9 mouse cellular contexts compared by ENCODE assay signal in genomic region chr11:107794103-107794493, GRCm38 (mm10). TPM values are rescaled to one million over a fixed set of nuclear protein-coding genes. Genes with fewer than 3 reads are reported as not detected.
DNase-seq lines count a peak whose midpoint lies in the region; ATAC-seq lines count a peak whose summit lies in the region.
"Had no signal": no experiment of that assay in that cellular context is flagged by ENCODE, and none has a peak within 500 bp of the region (broad histone marks: within the 10 kb centered on the region; RNA-seq: fewer than 3 reads in every experiment).

No protein-coding gene starts in this region.

- no peak for DNase-seq in heart, postnatal 36 days
- peak; percentile 31 for DNase-seq in R1 (ENCODE audit: low read depth, low spot score)
- DNase-seq in kidney, postnatal 25 days: peak; percentile 27 to 46
- DNase-seq in gastrocnemius, postnatal 14 days: no peak
- DNase-seq in left cerebral cortex, postnatal 36 days (ENCODE audit: low spot score in 2 of 2): no peak

- no peak overlapping the region for H3K27ac ChIP-seq in heart, embryonic 11.5 days (ENCODE audit: low read depth, low read length)
- H3K27ac ChIP-seq in forebrain, embryonic 12.5 days: peak overlapping the region; percentile 94
- peak overlapping the region; percentile 98 for H3K27ac ChIP-seq in neural tube, embryonic 13.5 days (replicated peaks)

- peaks cover 7% of the 10 kb centered on the region for H3K4me1 ChIP-seq in heart, embryonic 11.5 days (ENCODE audit: control insufficient read depth, insufficient read depth, low read length)
- peaks cover 61% of the 10 kb centered on the region for H3K4me1 ChIP-seq in forebrain, embryonic 12.5 days
- peaks cover 71% of the 10 kb centered on the region for H3K4me1 ChIP-seq in neural tube, embryonic 13.5 days (replicated peaks)

- intact Hi-C loops in heart, postnatal 36 days (cut with DNase I): no loop called here
- intact Hi-C loops in gastrocnemius, postnatal 14 days (cut with DNase I; ENCODE audit: low total_unique reads): no loop called here
- intact Hi-C loops in left cerebral cortex, postnatal 36 days (cut with DNase I): no loop called here

- H3K4me3 ChIP-seq in heart, embryonic 11.5 days (ENCODE audit: low read depth, low read length): peak overlapping the region; percentile 58
- H3K4me3 ChIP-seq in forebrain, embryonic 12.5 days (replicated peaks): peak overlapping the region; percentile 84
- peak overlapping the region; percentile 70 for H3K4me3 ChIP-seq in neural tube, embryonic 13.5 days

- H3K9me3 ChIP-seq in heart, embryonic 11.5 days (replicated peaks; ENCODE audit: control insufficient read depth, low read length): no peaks in the 10 kb centered on the region
- no peaks in the 10 kb centered on the region for H3K9me3 ChIP-seq in forebrain, embryonic 12.5 days
- H3K9me3 ChIP-seq in neural tube, embryonic 13.5 days: no peaks in the 10 kb centered on the region

- no peaks in the 10 kb centered on the region for H3K36me3 ChIP-seq in heart, embryonic 11.5 days (ENCODE audit: control insufficient read depth, insufficient read depth, low read length)
- H3K36me3 ChIP-seq in forebrain, embryonic 12.5 days (replicated peaks): peaks cover 11% of the 10 kb centered on the region
- H3K36me3 ChIP-seq in neural tube, embryonic 13.5 days: peaks cover 10% of the 10 kb centered on the region

- under 1% methylated on average over 36 of the region's 41 CpGs for WGBS in heart, embryonic 11.5 days (ENCODE audit: insufficient replicate concordance)
- under 1% methylated on average over 31 of the region's 41 CpGs for WGBS in forebrain, embryonic 12.5 days
- under 1% methylated on average over 40 of the region's 41 CpGs for WGBS in neural tube, embryonic 13.5 days

- H3K9ac ChIP-seq in heart, embryonic 11.5 days (ENCODE audit: low read depth, low read length): no peak overlapping the region
- H3K9ac ChIP-seq in forebrain, embryonic 12.5 days: peak overlapping the region; percentile 85
- peak overlapping the region; percentile 97 for H3K9ac ChIP-seq in neural tube, embryonic 13.5 days

- peaks cover 94% of the 10 kb centered on the region for H3K27me3 ChIP-seq in heart, embryonic 11.5 days (ENCODE audit: control insufficient read depth, insufficient read depth, low read length)
- peaks cover 30% of the 10 kb centered on the region for H3K27me3 ChIP-seq in forebrain, embryonic 12.5 days
- peaks cover 15% of the 10 kb centered on the region; the same call in 1 of the 2 replicates for H3K27me3 ChIP-seq in neural tube, embryonic 13.5 days

- peak overlapping the region; percentile 95 for H3K4me2 ChIP-seq in heart, embryonic 11.5 days
- H3K4me2 ChIP-seq in forebrain, embryonic 12.5 days: peak overlapping the region; percentile 88
- peak overlapping the region; percentile 89 for H3K4me2 ChIP-seq in neural tube, embryonic 13.5 days

- 0 out of 2 replicates have a peak, but pooled peaks have one; percentile 5 for ATAC-seq in heart, embryonic 11.5 days (replicated peaks; ENCODE audit: insufficient number of reproducible peaks, low FRiP score, low TSS enrichment)
- ATAC-seq in forebrain, embryonic 12.5 days (ENCODE audit: low FRiP score): peak; percentile 56
- ATAC-seq in neural tube, embryonic 13.5 days (ENCODE audit: low read depth): peak; percentile 51; the same call in 1 of the 2 replicates

RNA-seq across cellular contexts. Expression of gene Cacng4, which starts 0.3 kb away (rescaled TPM):
- polyA plus RNA-seq in heart, embryonic 11.5 days (2014; fragmentation: Nextera tagmentation; extraction: Ambion mirVana): 0.84 and 0.99 TPM in 2 replicates
- under 1 TPM in 1 of 2 experiments, not detected in 1; 0.08 TPM for total RNA-seq in heart, postnatal 36 days (2021)
- polyA plus RNA-seq in forebrain, embryonic 12.5 days (2016; fragmentation: Nextera tagmentation; extraction: Ambion mirVana): 21.0 and 22.8 TPM in 2 replicates
- 39.1 and 43.2 TPM in 2 replicates for polyA plus RNA-seq in neural tube, embryonic 13.5 days (2015; fragmentation: Nextera tagmentation; extraction: Ambion mirVana)
- total RNA-seq in gastrocnemius, postnatal 14 days (2021): under 1 TPM; 0.37 to 0.53 TPM
- 10 to 100 TPM; 30.7 to 31.8 TPM for total RNA-seq in left cerebral cortex, postnatal 36 days (2021)
- total RNA-seq: MEL had no signal

Comparison
In these comparisons a context has a peak if more than half of its experiments do, and no peak if none do; other contexts are left out.
1. ATAC-seq: peak in every context shown above with its lines; median percentile 56 in forebrain, embryonic 12.5 days; 51 in neural tube, embryonic 13.5 days; 5 in heart, embryonic 11.5 days.
2. DNase-seq: peak in R1 (single experiment) and kidney, postnatal 25 days (2 of 2); none in heart, postnatal 36 days (0 of 2), gastrocnemius, postnatal 14 days (single experiment) and left cerebral cortex, postnatal 36 days (0 of 2).
3. RNA of gene Cacng4, which starts 0.3 kb away (total RNA-seq): 30.7 to 31.8 TPM in left cerebral cortex, postnatal 36 days; 0.37 to 0.53 TPM in gastrocnemius, postnatal 14 days and 0.08 TPM in heart, postnatal 36 days; every median in the first group is over 10 times any median in the second.
4. Peak in every context shown above with its lines, with median percentiles within 50 percentile points of each other: H3K4me2 ChIP-seq and H3K4me3 ChIP-seq.